Mouse (Mus musculus): ENCODE measurements around the gene BC034090.

The BC034090 gene

GRCm38 (mm10) chr1:155216313-155216712, 27.9 kb downstream of the BC034090 start:
- DNase-seq (ENCODE audit: low spot score) = no peak

GRCm38 (mm10) chr1:155215066-155215764, 29.0 kb downstream of the BC034090 start:
- no peak for DNase-seq (ENCODE audit: low spot score)

GRCm38 (mm10) chr1:155213912-155214311, 30.3 kb downstream of the BC034090 start:
- DNase-seq (ENCODE audit: low spot score) = no peak

GRCm38 (mm10) chr1:155212936-155213774, 31.1 kb downstream of the BC034090 start:
- DNase-seq (ENCODE audit: low spot score) = no peak

- DNase-seq (ENCODE audit: low spot score) = no peak
Observed at GRCm38 (mm10) chr1:155212493-155212892, 31.8 kb downstream of the BC034090 start.

GRCm38 (mm10) chr1:155212081-155212480, 32.2 kb downstream of the BC034090 start:
- no peak for DNase-seq (ENCODE audit: low spot score)

GRCm38 (mm10) chr1:155211017-155211416, 33.2 kb downstream of the BC034090 start:
- no peak for DNase-seq (ENCODE audit: low spot score)

- DNase-seq (ENCODE audit: low spot score) = no peak
Observed at GRCm38 (mm10) chr1:155210011-155210763, 34.1 kb downstream of the BC034090 start.

- no peak for DNase-seq (ENCODE audit: low spot score)
Observed at GRCm38 (mm10) chr1:155207859-155208258, 36.4 kb downstream of the BC034090 start.

- DNase-seq (ENCODE audit: low spot score) = no peak
Observed at GRCm38 (mm10) chr1:155205822-155206660, 38.2 kb downstream of the BC034090 start.

- DNase-seq (ENCODE audit: low spot score) = no peak
Observed at GRCm38 (mm10) chr1:155205311-155205710, 38.9 kb downstream of the BC034090 start.

- no peak for DNase-seq (ENCODE audit: low spot score)
Observed at GRCm38 (mm10) chr1:155204560-155205162, 39.6 kb downstream of the BC034090 start.

GRCm38 (mm10) chr1:155203954-155204353, 40.3 kb downstream of the BC034090 start:
- DNase-seq (ENCODE audit: low spot score) = no peak

GRCm38 (mm10) chr1:155203101-155203500, 41.1 kb downstream of the BC034090 start:
- DNase-seq (ENCODE audit: low spot score) = no peak

GRCm38 (mm10) chr1:155202472-155202871, 41.8 kb downstream of the BC034090 start:
- DNase-seq (ENCODE audit: low spot score) = no peak

- no peak for DNase-seq (ENCODE audit: low spot score)
Observed at GRCm38 (mm10) chr1:155201914-155202313, 42.3 kb downstream of the BC034090 start.

GRCm38 (mm10) chr1:155201373-155201879, 42.8 kb downstream of the BC034090 start:
- DNase-seq (ENCODE audit: low spot score) = peak; percentile 26

- no peak for DNase-seq (ENCODE audit: low spot score)
Observed at GRCm38 (mm10) chr1:155200967-155201366, 43.3 kb downstream of the BC034090 start.

- no peak for DNase-seq (ENCODE audit: low spot score)
Observed at GRCm38 (mm10) chr1:155199522-155199921, 44.7 kb downstream of the BC034090 start.

GRCm38 (mm10) chr1:155196691-155197090, 47.6 kb downstream of the BC034090 start:
- DNase-seq (ENCODE audit: low spot score) = no peak

GRCm38 (mm10) chr1:155192805-155193368, 51.4 kb downstream of the BC034090 start:
- DNase-seq (ENCODE audit: low spot score) = no peak

All from T-cell, adult 2 months (primary cell).